Mouse (Mus musculus) MEL (cell line): ENCODE measurements around the gene Tekt4. TPM values are rescaled to one million over a fixed set of nuclear protein-coding genes. Genes with fewer than 3 reads are reported as not detected.

ENCODE experiments used
- DNase-seq: peaks from one replicate; pipeline ENCODE4 v3.0.0; 2011; ENCODE audit warnings: low read depth, low spot score
- H3K27ac ChIP-seq: 2 replicates; pipeline ENCODE4 v1.5.1; 2012; ENCODE audit warnings: low read depth, mild to moderate bottlenecking, control low read depth, low read length, moderate library complexity; ENCODE audit not compliant: control insufficient read depth
- H3K27me3 ChIP-seq, 2 experiments: fragments of 150-350 bp in 1 of 2; sonication (generic) in 1 of 2; 2 replicates each; pipeline ENCODE4 v1.6.1; 2012; ENCODE audit warnings: low read length in 2 of 2, mild to moderate bottlenecking in 2 of 2, improper control_type of control experiment in 1 of 2, moderate library complexity in 1 of 2; ENCODE audit not compliant: insufficient read depth in 2 of 2, control insufficient read depth in 1 of 2
- H3K36me3 ChIP-seq, 2 experiments: 2 replicates each; pipeline ENCODE4 v1.6.1; 2012 to 2014; ENCODE audit warnings: low read length in 2 of 2, improper control_type of control experiment in 1 of 2, inconsistent platforms in 1 of 2, mild to moderate bottlenecking in 1 of 2; ENCODE audit not compliant: insufficient read depth in 2 of 2, control insufficient read depth in 1 of 2
- H3K4me1 ChIP-seq, 2 experiments: fragments of 150-350 bp in 1 of 2; sonication (generic) in 1 of 2; 2 replicates each; pipeline ENCODE4 v1.6.1; 2012; ENCODE audit warnings: low read length in 2 of 2, improper control_type of control experiment in 1 of 2, mild to moderate bottlenecking in 1 of 2; ENCODE audit not compliant: insufficient read depth in 2 of 2, control insufficient read depth in 1 of 2
- H3K4me3 ChIP-seq, 2 experiments: fragments of 150-350 bp in 1 of 2; sonication (generic) in 1 of 2; 2 replicates each; pipeline ENCODE4 v1.5.1; 2012; ENCODE audit warnings: low read depth in 2 of 2, low read length in 2 of 2, mild to moderate bottlenecking in 2 of 2, moderate library complexity in 2 of 2, control low read depth in 1 of 2, improper control_type of control experiment in 1 of 2; ENCODE audit not compliant: control insufficient read depth in 1 of 2, insufficient read depth in 1 of 2
- H3K79me2 ChIP-seq: 2 replicates; pipeline ENCODE4 v1.6.1; 2012; ENCODE audit warnings: mild to moderate bottlenecking, low read length, moderate library complexity; ENCODE audit not compliant: control insufficient read depth, poor library complexity, insufficient read depth
- H3K9ac ChIP-seq: 2 replicates; pipeline ENCODE4 v1.6.1; 2012; ENCODE audit warnings: low read depth, mild to moderate bottlenecking, control low read depth, low read length, moderate library complexity; ENCODE audit not compliant: control insufficient read depth, poor library complexity, severe bottlenecking
- H3K9me3 ChIP-seq: fragments of 150-350 bp; sonication (generic); replicated peaks from 2 replicates; pipeline ENCODE4 v1.6.1; 2012; ENCODE audit warnings: mild to moderate bottlenecking, low read length, improper control_type of control experiment, moderate library complexity; ENCODE audit not compliant: insufficient read depth
- CHD2 ChIP-seq: IDR thresholded peaks from 2 replicates; pipeline ENCODE4 v1.6.1; 2011; ENCODE audit warnings: low read length, improper control_type of control experiment
- E2F4 ChIP-seq: IDR thresholded peaks from 2 replicates; pipeline ENCODE4 v1.6.1; 2011; ENCODE audit warnings: low read depth, low read length, improper control_type of control experiment, borderline replicate concordance
- ELF1 ChIP-seq: IDR thresholded peaks from 2 replicates; pipeline ENCODE4 v1.6.1; 2014; ENCODE audit warnings: low read depth, mild to moderate bottlenecking, inconsistent platforms, low read length, improper control_type of control experiment, moderate library complexity
- EP300 ChIP-seq, 2 experiments: IDR thresholded peaks; 2 replicates each; pipeline ENCODE4 v1.6.1; 2011; ENCODE audit warnings: improper control_type of control experiment in 2 of 2, low read length in 2 of 2, low read depth in 1 of 2, mild to moderate bottlenecking in 1 of 2
- HCFC1 ChIP-seq: IDR thresholded peaks from 2 replicates; pipeline ENCODE4 v1.6.1; 2012; ENCODE audit warnings: low read depth, mild to moderate bottlenecking, inconsistent platforms, low read length, improper control_type of control experiment, moderate library complexity
- KAT2A ChIP-seq: conservative IDR thresholded peaks from 2 replicates; pipeline ENCODE4 v1.6.1; 2012; ENCODE audit warnings: low read depth, low read length, improper control_type of control experiment, inconsistent platforms
- MAFK ChIP-seq: IDR thresholded peaks from 2 replicates; pipeline ENCODE4 v1.6.1; 2011; ENCODE audit warnings: low read depth, mild to moderate bottlenecking, low read length, improper control_type of control experiment, borderline replicate concordance
- MAX ChIP-seq: IDR thresholded peaks from 2 replicates; pipeline ENCODE4 v1.6.1; 2011; ENCODE audit warnings: low read length, improper control_type of control experiment
- MAZ ChIP-seq: IDR thresholded peaks from 2 replicates; pipeline ENCODE4 v1.6.1; 2012; ENCODE audit warnings: low read depth, mild to moderate bottlenecking, inconsistent platforms, low read length, improper control_type of control experiment
- MXI1 ChIP-seq: IDR thresholded peaks from 2 replicates; pipeline ENCODE4 v1.6.1; 2011; ENCODE audit warnings: mild to moderate bottlenecking, low read depth, low read length, improper control_type of control experiment
- MYC ChIP-seq: IDR thresholded peaks from 2 replicates; pipeline ENCODE4 v1.6.1; 2011; ENCODE audit warnings: low read depth, mild to moderate bottlenecking, low read length, improper control_type of control experiment, moderate library complexity
- NRF1 ChIP-seq: IDR thresholded peaks from 2 replicates; pipeline ENCODE4 v1.6.1; 2014; ENCODE audit warnings: low read depth, mild to moderate bottlenecking, inconsistent platforms, low read length, improper control_type of control experiment, moderate library complexity; ENCODE audit not compliant: poor library complexity, insufficient read depth, severe bottlenecking
- RAD21 ChIP-seq: IDR thresholded peaks from 2 replicates; pipeline ENCODE4 v1.6.1; 2011; ENCODE audit warnings: mild to moderate bottlenecking, low read depth, low read length, improper control_type of control experiment
- SMC3 ChIP-seq: IDR thresholded peaks from 2 replicates; pipeline ENCODE4 v1.6.1; 2011; ENCODE audit warnings: low read depth, low read length, improper control_type of control experiment
- USF1 ChIP-seq: IDR thresholded peaks from 2 replicates; pipeline ENCODE4 v1.6.1; 2014; ENCODE audit warnings: low read depth, mild to moderate bottlenecking, inconsistent platforms, low read length, improper control_type of control experiment, moderate library complexity
- USF2 ChIP-seq, 2 experiments: IDR thresholded peaks; 2 replicates each; pipeline ENCODE4 v1.6.1; 2011 to 2012; ENCODE audit warnings: improper control_type of control experiment in 2 of 2, low read length in 2 of 2, borderline replicate concordance in 1 of 2, inconsistent platforms in 1 of 2, low read depth in 1 of 2, mild to moderate bottlenecking in 1 of 2; ENCODE audit not compliant: insufficient read depth in 1 of 2
- ZKSCAN1 ChIP-seq: IDR thresholded peaks from 2 replicates; pipeline ENCODE4 v1.6.1; 2012; ENCODE audit warnings: low read depth, mild to moderate bottlenecking, inconsistent platforms, low read length, improper control_type of control experiment, moderate library complexity
- ZNF384 ChIP-seq: IDR thresholded peaks from 2 replicates; pipeline ENCODE4 v1.6.1; 2012; ENCODE audit warnings: low read depth, mild to moderate bottlenecking, inconsistent platforms, low read length, improper control_type of control experiment
- polyA plus RNA-seq, 2 experiments: library from polyadenylated mRNA; stranded (reverse) in 1 of 2; unstranded in 1 of 2; fragments of >175 nt in 1 of 2; fragments of >200 nt in 1 of 2; gene quantifications; 2 replicates each; pipeline versions ENCODE4 v1.2.1 to v1.2.4; 2012; ENCODE audit warnings: low replicate concordance in 2 of 2, low read depth in 1 of 2; ENCODE audit not compliant: insufficient read length in 2 of 2, insufficient read depth in 1 of 2, missing spikeins in 1 of 2
- total RNA-seq: library from RNA; depleted of rRNA; stranded (reverse); fragments of 300-350 nt; gene quantifications from 2 replicates; pipeline ENCODE4 v1.2.3, GENCODE M21; 2012

The Tekt4 gene
- total and polyA plus RNA-seq, 3 experiments: not detected

GRCm38 (mm10) chr17:25510074-25510830 lies 55.8 kb downstream of the Tekt4 start:
- H3K79me2 ChIP-seq: no peaks in the 10 kb centered on the region
- DNase-seq: no peak
- no peaks in the 10 kb centered on the region for H3K4me1 ChIP-seq
- no peak for TF ChIP-seq RAD21
- no peak for TF ChIP-seq NRF1
- TF ChIP-seq MAZ: no peak
- TF ChIP-seq MYC: no peak
- no peak for TF ChIP-seq CHD2
- TF ChIP-seq ZNF384: no peak
- TF ChIP-seq HCFC1: no peak
- no peak for TF ChIP-seq MAX
- no peak for TF ChIP-seq USF2 (IDR thresholded peaks at IDR 0.05; ENCODE audit: borderline replicate concordance in 1 of 2, insufficient read depth in 1 of 2, low read depth in 1 of 2, low read length in 2 of 2)
- TF ChIP-seq ELF1: no peak
- TF ChIP-seq SMC3: no peak
- no peak for TF ChIP-seq MAFK
- TF ChIP-seq MXI1: no peak
- TF ChIP-seq EP300 (IDR thresholded peaks at IDR 0.05; ENCODE audit: low read depth in 1 of 2, low read length in 2 of 2): no peak
- H3K4me3 ChIP-seq: no peak overlapping the region
- no peaks in the 10 kb centered on the region for H3K36me3 ChIP-seq
- no peak overlapping the region for H3K9ac ChIP-seq
- H3K9me3 ChIP-seq: no peaks in the 10 kb centered on the region
- no peaks in the 10 kb centered on the region for H3K27me3 ChIP-seq
- H3K27ac ChIP-seq: no peak overlapping the region

- no peak overlapping the region for H3K27ac ChIP-seq
- no peaks in the 10 kb centered on the region for H3K9me3 ChIP-seq
- H3K4me3 ChIP-seq: no peak overlapping the region
- TF ChIP-seq CHD2 (no peak), NRF1 (no peak), KAT2A (no peak), ZKSCAN1 (no peak), SMC3 (no peak), USF1 (no peak), RAD21 (no peak), E2F4 (no peak)
- no peak overlapping the region for H3K9ac ChIP-seq
- no peak for DNase-seq
- H3K4me1 ChIP-seq: no peaks in the 10 kb centered on the region
- H3K36me3 ChIP-seq: no peaks in the 10 kb centered on the region
- H3K79me2 ChIP-seq: no peaks in the 10 kb centered on the region
- no peaks in the 10 kb centered on the region for H3K27me3 ChIP-seq
Measured at GRCm38 (mm10) chr17:25511876-25512275, 57.5 kb downstream of the Tekt4 start.
